Mouse (Mus musculus) liver, embryonic 14.5 days (tissue): ENCODE measurements around the gene Plekhb1. TPM values are rescaled to one million over a fixed set of nuclear protein-coding genes. Genes with fewer than 3 reads are reported as not detected.
A peak's percentile ranks its signal among the peaks of the same experiment; 100 is the strongest.

Experiments
- ATAC-seq: fragments of 200-750 bp; cut with Nextera tagmentation; 2 replicates; pipeline ENCODE4 v1.8.0; 2017; ENCODE audit warnings: moderate number of reproducible peaks, mild to moderate bottlenecking, moderate library complexity; ENCODE audit not compliant: insufficient read depth
- DNase-seq, 3 experiments: peaks; one replicate each; pipeline ENCODE4 v3.0.0-alpha.2; 2012 to 2013; ENCODE audit warnings: low read depth in 3 of 3, low spot score in 3 of 3
- H3K27ac ChIP-seq: fragments of 300-500 bp; sonication (generic); 2 replicates; pipeline ENCODE4 v1.5.1; 2014; ENCODE audit warnings: moderate library complexity, mild to moderate bottlenecking, control low read depth, inconsistent platforms
- H3K27me3 ChIP-seq: fragments of 300-500 bp; sonication (generic); 2 replicates; pipeline ENCODE4 v1.6.1; 2014; ENCODE audit warnings: mild to moderate bottlenecking, low read length, moderate library complexity; ENCODE audit not compliant: control insufficient read depth, insufficient read depth
- H3K36me3 ChIP-seq: fragments of 300-500 bp; sonication (generic); replicated peaks from 2 replicates; pipeline ENCODE4 v1.6.1; 2014; ENCODE audit warnings: low read depth; ENCODE audit not compliant: control insufficient read depth, insufficient read depth
- H3K4me1 ChIP-seq, 2 experiments: fragments of 200-500 bp in 1 of 2; fragments of 300-500 bp in 1 of 2; sonication (generic) in 1 of 2; replicated peaks; 2 replicates each; pipeline ENCODE4 v1.6.1; 2012 to 2014; ENCODE audit warnings: antibody characterized with exemption in 1 of 2, inconsistent platforms in 1 of 2, low read length in 1 of 2; ENCODE audit not compliant: control insufficient read depth in 2 of 2, insufficient read depth in 2 of 2
- H3K4me2 ChIP-seq: fragments of 300-500 bp; sonication (generic); 2 replicates; pipeline ENCODE4 v1.6.1; 2014; ENCODE audit warnings: low read depth, mild to moderate bottlenecking, control low read depth, moderate library complexity
- H3K4me3 ChIP-seq, 2 experiments: fragments of 200-500 bp in 1 of 2; fragments of 300-500 bp in 1 of 2; sonication (generic) in 1 of 2; 2 replicates each; pipeline ENCODE4 v1.5.1; 2012 to 2014; ENCODE audit warnings: low read depth in 2 of 2, low read length in 2 of 2, mild to moderate bottlenecking in 2 of 2, control low read depth in 1 of 2, inconsistent platforms in 1 of 2, moderate library complexity in 1 of 2; ENCODE audit not compliant: insufficient read depth in 1 of 2
- H3K9ac ChIP-seq: fragments of 300-500 bp; sonication (generic); replicated peaks from 2 replicates; pipeline ENCODE4 v1.6.1; 2014; ENCODE audit warnings: mild to moderate bottlenecking, control low read depth, moderate library complexity
- H3K9me3 ChIP-seq: fragments of 300-500 bp; sonication (generic); 2 replicates; pipeline ENCODE4 v1.6.1; 2016; ENCODE audit warnings: low read length, mixed read lengths; ENCODE audit not compliant: control insufficient read depth
- CTCF ChIP-seq: IDR thresholded peaks from 2 replicates; pipeline ENCODE4 v1.5.1; 2016; ENCODE audit warnings: antibody characterized with exemption, low read depth, control low read depth
- EP300 ChIP-seq: IDR thresholded peaks from 2 replicates; pipeline ENCODE4 v1.6.1; 2016; ENCODE audit warnings: antibody characterized with exemption, low read depth
- WGBS: fragments of 180-500 bp; shearing (Covaris S2); extraction: QIAGEN DNeasy Blood & Tissue Kit; methylation state at CpG from one replicate; pipeline ENCODE4 v1.1.7; 2014; ENCODE audit not compliant: insufficient replicate concordance; 5-methylcytosine and 5-hydroxymethylcytosine counted together
- polyA plus RNA-seq, 2 experiments: library from polyadenylated mRNA; depleted of rRNA in 1 of 2; stranded (reverse) in 1 of 2; unstranded in 1 of 2; fragments of >200 nt; fragmentation: Nextera tagmentation in 1 of 2; extraction: Ambion mirVana in 1 of 2; gene quantifications; 2 replicates each; pipeline versions ENCODE4 v1.2.1 to v1.2.3; 2012 to 2014

The Plekhb1 gene
- polyA plus RNA-seq, 2 experiments, result 0.24 to 0.42 TPM

- no peaks in the 10 kb centered on the region for H3K4me1 ChIP-seq
- H3K9me3 ChIP-seq, result no peaks in the 10 kb centered on the region
- 10% methylated on average over 1 of the region's 1 CpGs for whole genome bisulfite sequencing
- no peak for TF ChIP-seq EP300
- TF ChIP-seq CTCF, result peak; percentile 62
- no peak overlapping the region for H3K4me2 ChIP-seq
- no peak overlapping the region for H3K9ac ChIP-seq
- H3K36me3 ChIP-seq, result peaks cover 10% of the 10 kb centered on the region
- no peak for ATAC-seq
- no peak for DNase-seq
- no peak overlapping the region for H3K4me3 ChIP-seq
- H3K27me3 ChIP-seq, result no peaks in the 10 kb centered on the region
- no peak overlapping the region for H3K27ac ChIP-seq
These were observed 24.6 kb downstream of the Plekhb1 start for GRCm38 (mm10) chr7:100637657-100638056.

GRCm38 (mm10) chr7:100624538-100624937 is 37.7 kb downstream of the Plekhb1 start:
- TF ChIP-seq CTCF, result no peak
- no peak for TF ChIP-seq EP300
- Histone ChIP-seq H3K4me2 (no peak overlapping the region), H3K27me3 (no peaks in the 10 kb centered on the region), H3K27ac (no peak overlapping the region), H3K36me3 (peaks cover 5% of the 10 kb centered on the region), H3K9me3 (no peaks in the 10 kb centered on the region), H3K9ac (no peak overlapping the region), H3K4me3 (no peak overlapping the region), H3K4me1 (peaks cover 0 to 6% of the 10 kb centered on the region in 2 experiments; a peak in 3 of 4 replicates)
- ATAC-seq, result no peak
- DNase-seq, result no peak
- 73% methylated on average over 3 of the region's 3 CpGs for WGBS

GRCm38 (mm10) chr7:100622277-100622676 is 39.9 kb downstream of the Plekhb1 start:
- H3K9me3 ChIP-seq, result no peaks in the 10 kb centered on the region

GRCm38 (mm10) chr7:100616121-100616857 is 45.9 kb downstream of the Plekhb1 start:
- peaks cover 18 to 22% of the 10 kb centered on the region in 2 experiments for H3K4me1 ChIP-seq
- H3K9me3 ChIP-seq, result no peaks in the 10 kb centered on the region
- no peak overlapping the region for H3K4me3 ChIP-seq
- peak overlapping the region; percentile 54 for H3K4me2 ChIP-seq
- ATAC-seq (peak; percentile 87), DNase-seq (peak; percentile 45 to 55 (median 46))
- peak overlapping the region; percentile 47 for H3K9ac ChIP-seq
- peak overlapping the region; percentile 62 for H3K27ac ChIP-seq
- H3K27me3 ChIP-seq, result no peaks in the 10 kb centered on the region
- TF ChIP-seq EP300 (peak; percentile 78), CTCF (no peak)
- H3K36me3 ChIP-seq, result no peaks in the 10 kb centered on the region
- WGBS, result 67% methylated on average over 4 of the region's 4 CpGs

More at GRCm38 (mm10) chr7:100622277-100622676, 39.9 kb downstream of the Plekhb1 start:
- 50% methylated on average over 2 of the region's 2 CpGs for WGBS
- DNase-seq, result no peak
- no peak overlapping the region for H3K4me2 ChIP-seq
- no peak overlapping the region for H3K27ac ChIP-seq
- no peaks in the 10 kb centered on the region for H3K27me3 ChIP-seq
- H3K36me3 ChIP-seq, result no peaks in the 10 kb centered on the region
- ATAC-seq, result no peak; the same call in 1 of the 2 replicates
- no peak overlapping the region for H3K9ac ChIP-seq
- H3K4me1 ChIP-seq, result peaks cover 2 to 8% of the 10 kb centered on the region in 2 experiments; a peak in 3 of 4 replicates
- TF ChIP-seq EP300, result no peak
- TF ChIP-seq CTCF, result peak; percentile 70
- no peak overlapping the region for H3K4me3 ChIP-seq

GRCm38 (mm10) chr7:100608910-100609309 is 53.3 kb downstream of the Plekhb1 start:
- TF ChIP-seq EP300 (no peak), CTCF (no peak)

More at GRCm38 (mm10) chr7:100608910-100609309, 53.3 kb downstream of the Plekhb1 start:
- Histone ChIP-seq H3K4me2 (peak overlapping the region; percentile 91), H3K9me3 (no peaks in the 10 kb centered on the region), H3K9ac (peak overlapping the region; percentile 83), H3K4me3 (peak overlapping the region; percentile 71 to 77), H3K27me3 (no peaks in the 10 kb centered on the region), H3K4me1 (peaks cover 6 to 8% of the 10 kb centered on the region in 2 experiments), H3K36me3 (no peaks in the 10 kb centered on the region), H3K27ac (peak overlapping the region; percentile 96; the same call in 1 of the 2 replicates)
- 14% methylated on average over 4 of the region's 4 CpGs for WGBS
- no peak for DNase-seq
- no peak for ATAC-seq
